Mouse (Mus musculus): ENCODE measurements around the gene Gng12. TPM values are rescaled to one million over a fixed set of nuclear protein-coding genes. Genes with fewer than 3 reads are reported as not detected.

Gene Gng12
- total and polyA plus RNA-seq, 2 experiments from 2014 or later: 43.3 to 60.1 TPM

DNA sequence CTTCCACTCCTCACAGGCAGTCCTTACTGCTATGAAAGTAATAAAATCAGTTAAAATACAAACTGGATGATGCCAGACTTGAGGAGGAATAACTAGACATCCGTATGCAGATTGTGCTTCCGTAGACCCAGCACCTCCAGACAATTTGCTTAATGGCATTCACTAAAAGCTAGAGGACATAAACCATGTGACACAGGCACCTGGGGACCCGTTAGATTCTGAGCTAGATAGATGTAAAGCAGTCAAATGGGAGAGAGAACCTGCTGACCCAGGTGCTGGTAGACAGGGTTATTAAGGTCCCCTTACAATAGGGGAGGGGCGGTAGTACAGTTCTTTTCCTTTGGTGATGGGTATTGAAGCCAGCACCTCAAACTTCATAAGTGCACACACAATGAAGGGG, 127.5 kb downstream of the Gng12 start:
- Histone ChIP-seq H3K4me3 (ENCODE audit: low read depth, low read length) (no peak overlapping the region), H3K27ac (ENCODE audit: low read depth, low read length) (no peak overlapping the region), H3K4me1 (ENCODE audit: insufficient read depth, low read length) (no peaks in the 10 kb centered on the region), H3K9ac (replicated peaks; ENCODE audit: low read length, poor library complexity, severe bottlenecking) (no peak overlapping the region), H3K36me3 (ENCODE audit: insufficient read depth, low read length) (no peaks in the 10 kb centered on the region), H3K9me3 (ENCODE audit: low read length) (no peaks in the 10 kb centered on the region), H3K4me2 (ENCODE audit: low read depth, low read length, poor library complexity, severe bottlenecking) (no peak overlapping the region), H3K27me3 (ENCODE audit: insufficient read depth, low read length) (no peaks in the 10 kb centered on the region)
- ATAC-seq (ENCODE audit: low FRiP score): no peak
- DNase-seq (ENCODE audit: low spot score): no peak
- no peak for TF ChIP-seq CTCF (IDR thresholded peaks at IDR 0.05)
- 83% methylated on average over 4 of the region's 4 CpGs for WGBS

DNA sequence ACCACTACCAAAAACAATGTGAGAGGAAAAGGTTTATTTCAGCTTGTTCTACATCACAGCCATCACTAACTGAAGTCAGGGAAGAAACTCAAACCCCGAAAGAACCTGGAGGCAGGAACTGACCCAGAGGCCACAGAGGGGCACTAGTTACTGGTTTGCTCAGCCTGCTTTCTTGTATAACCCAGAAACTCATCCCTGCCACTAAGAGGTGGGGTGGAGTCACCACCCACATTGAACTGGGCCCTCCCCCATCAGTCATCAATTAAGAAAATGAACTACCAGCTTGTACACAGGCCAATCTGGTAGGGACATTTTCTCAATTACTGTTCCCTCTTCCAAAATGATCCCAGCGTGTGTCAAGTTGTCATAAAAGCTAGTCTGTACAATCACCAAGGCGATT, 130.5 kb downstream of the Gng12 start:
- no peaks in the 10 kb centered on the region for H3K9me3 ChIP-seq (ENCODE audit: low read length)
- WGBS: 85% methylated on average over 3 of the region's 3 CpGs
- no peaks in the 10 kb centered on the region for H3K4me1 ChIP-seq (ENCODE audit: insufficient read depth, low read length)

DNA sequence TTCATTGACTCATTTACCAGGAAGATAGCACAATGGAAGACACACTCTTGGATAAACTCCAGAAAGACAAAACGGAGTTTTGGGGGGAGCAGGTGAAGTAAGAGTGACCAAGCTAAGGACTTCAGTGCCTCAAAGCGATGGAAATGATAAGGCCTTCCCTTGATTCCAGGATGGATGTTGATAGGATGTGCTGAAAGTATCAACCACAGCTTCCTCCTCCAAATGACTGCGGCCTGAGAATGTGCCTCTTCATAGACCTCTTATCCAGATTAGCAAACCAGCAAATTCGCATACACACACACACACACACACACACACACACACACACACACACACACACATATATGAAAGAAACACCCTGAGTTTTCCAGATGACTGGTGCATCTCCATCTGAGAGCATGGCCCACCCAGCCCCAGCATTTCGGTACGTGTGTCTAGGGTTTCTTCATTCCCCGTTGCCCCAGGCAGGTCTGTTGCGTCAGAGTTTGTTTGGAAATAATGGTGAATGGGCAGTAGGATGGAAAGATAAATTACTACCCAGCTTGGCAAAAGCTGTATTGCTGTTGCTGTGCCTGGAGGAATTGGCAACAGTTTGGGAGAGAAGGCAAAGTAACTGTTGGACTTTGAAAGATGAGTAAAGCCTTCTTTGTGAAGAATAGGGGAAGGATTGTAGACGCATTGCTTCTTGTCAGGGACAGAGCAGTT, 131.4 kb downstream of the Gng12 start:
- WGBS: 86% methylated on average over 9 of the region's 9 CpGs

More for the DNA sequence above, 130.5 kb downstream of the Gng12 start:
- ATAC-seq (ENCODE audit: low FRiP score) (no peak), DNase-seq (ENCODE audit: low spot score) (no peak)
- no peak overlapping the region for H3K4me2 ChIP-seq (ENCODE audit: low read depth, low read length, poor library complexity, severe bottlenecking)
- no peak for TF ChIP-seq CTCF (IDR thresholded peaks at IDR 0.05)
- H3K27me3 ChIP-seq (ENCODE audit: insufficient read depth, low read length): no peaks in the 10 kb centered on the region
- no peaks in the 10 kb centered on the region for H3K36me3 ChIP-seq (ENCODE audit: insufficient read depth, low read length)
- no peak overlapping the region for H3K9ac ChIP-seq (replicated peaks; ENCODE audit: low read length, poor library complexity, severe bottlenecking)
- H3K27ac ChIP-seq (ENCODE audit: low read depth, low read length): no peak overlapping the region
- H3K4me3 ChIP-seq (ENCODE audit: low read depth, low read length): no peak overlapping the region

DNA sequence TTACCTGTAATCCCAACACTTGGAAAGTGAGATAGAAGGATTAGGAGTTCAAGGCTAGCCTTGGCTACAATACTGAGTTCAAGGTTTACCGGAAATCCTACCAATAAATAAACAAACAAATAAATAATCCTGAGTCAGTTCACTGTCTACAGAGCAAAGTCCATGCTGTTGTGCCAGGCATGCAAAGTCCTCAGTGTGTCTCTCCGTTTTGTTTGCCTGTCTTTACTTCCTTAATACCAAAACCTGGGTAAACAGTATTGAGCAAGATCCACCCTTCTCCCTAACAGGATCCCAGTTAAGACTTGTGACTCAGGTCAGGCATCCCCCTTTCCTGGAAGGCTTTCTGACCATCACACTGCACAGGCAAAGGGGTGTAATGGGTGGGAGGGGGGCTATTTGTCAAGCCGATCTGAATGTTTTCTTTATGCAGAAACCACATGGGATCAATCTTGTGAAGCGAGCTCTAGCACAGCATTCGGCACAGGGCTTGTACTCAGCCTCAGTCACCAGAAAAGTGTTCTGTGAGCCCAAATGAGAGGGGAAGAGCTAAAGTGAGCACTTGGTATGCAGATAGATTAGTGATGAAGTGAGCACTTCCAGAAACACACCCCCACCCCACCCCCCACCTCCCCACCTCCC, 133.2 kb downstream of the Gng12 start:
- Histone ChIP-seq H3K36me3 (ENCODE audit: insufficient read depth, low read length) (no peaks in the 10 kb centered on the region), H3K27ac (ENCODE audit: low read depth, low read length) (no peak overlapping the region), H3K4me2 (ENCODE audit: low read depth, low read length, poor library complexity, severe bottlenecking) (no peak overlapping the region), H3K27me3 (ENCODE audit: insufficient read depth, low read length) (no peaks in the 10 kb centered on the region), H3K4me3 (ENCODE audit: low read depth, low read length) (no peak overlapping the region), H3K4me1 (ENCODE audit: insufficient read depth, low read length) (peaks cover under 1% of the 10 kb centered on the region; the same call in 1 of the 2 replicates), H3K9me3 (ENCODE audit: low read length) (no peaks in the 10 kb centered on the region), H3K9ac (replicated peaks; ENCODE audit: low read length, poor library complexity, severe bottlenecking) (no peak overlapping the region)
- no peak for DNase-seq (ENCODE audit: low spot score)
- no peak for ATAC-seq (ENCODE audit: low FRiP score)
- WGBS: 32% methylated on average over 5 of the region's 5 CpGs
- no peak for TF ChIP-seq CTCF (IDR thresholded peaks at IDR 0.05)

More for the DNA sequence above, 131.4 kb downstream of the Gng12 start:
- Histone ChIP-seq H3K27ac (ENCODE audit: low read depth, low read length) (no peak overlapping the region), H3K27me3 (ENCODE audit: insufficient read depth, low read length) (no peaks in the 10 kb centered on the region), H3K4me2 (ENCODE audit: low read depth, low read length, poor library complexity, severe bottlenecking) (no peak overlapping the region), H3K9me3 (ENCODE audit: low read length) (no peaks in the 10 kb centered on the region), H3K9ac (replicated peaks; ENCODE audit: low read length, poor library complexity, severe bottlenecking) (no peak overlapping the region), H3K36me3 (ENCODE audit: insufficient read depth, low read length) (no peaks in the 10 kb centered on the region), H3K4me1 (ENCODE audit: insufficient read depth, low read length) (no peaks in the 10 kb centered on the region), H3K4me3 (ENCODE audit: low read depth, low read length) (no peak overlapping the region)
- no peak for ATAC-seq (ENCODE audit: low FRiP score)
- DNase-seq (ENCODE audit: low spot score): no peak
- no peak for TF ChIP-seq CTCF (IDR thresholded peaks at IDR 0.05)

DNA sequence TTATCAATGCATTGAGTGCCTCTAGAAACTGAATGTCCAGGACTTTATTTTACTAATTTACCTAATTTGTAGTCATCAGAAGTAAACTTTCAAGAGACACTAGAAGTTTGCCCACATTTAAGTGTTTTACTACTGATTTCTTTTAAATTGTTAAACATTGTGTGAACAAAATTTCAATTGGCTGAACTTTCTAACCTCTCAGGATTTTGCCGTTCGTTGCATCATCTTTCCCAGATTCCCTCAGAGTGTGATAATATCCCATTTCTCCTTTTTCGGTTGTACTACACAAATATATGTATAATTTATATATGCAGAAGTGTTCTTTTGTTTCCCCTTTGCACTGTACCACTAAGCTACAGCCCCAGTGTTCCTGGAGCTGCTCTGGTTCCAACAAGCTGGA, 133.8 kb downstream of the Gng12 start:
- Histone ChIP-seq H3K36me3 (ENCODE audit: insufficient read depth, low read length) (no peaks in the 10 kb centered on the region), H3K9ac (replicated peaks; ENCODE audit: low read length, poor library complexity, severe bottlenecking) (no peak overlapping the region), H3K27ac (ENCODE audit: low read depth, low read length) (no peak overlapping the region), H3K4me1 (ENCODE audit: insufficient read depth, low read length) (peaks cover 5% of the 10 kb centered on the region; the same call in 1 of the 2 replicates), H3K4me2 (ENCODE audit: low read depth, low read length, poor library complexity, severe bottlenecking) (no peak overlapping the region), H3K27me3 (ENCODE audit: insufficient read depth, low read length) (no peaks in the 10 kb centered on the region), H3K9me3 (ENCODE audit: low read length) (no peaks in the 10 kb centered on the region), H3K4me3 (ENCODE audit: low read depth, low read length) (no peak overlapping the region)
- ATAC-seq (ENCODE audit: low FRiP score) (no peak), DNase-seq (ENCODE audit: low spot score) (no peak)
- 20% methylated on average over 3 of the region's 3 CpGs for WGBS
- no peak for TF ChIP-seq CTCF (IDR thresholded peaks at IDR 0.05)

DNA sequence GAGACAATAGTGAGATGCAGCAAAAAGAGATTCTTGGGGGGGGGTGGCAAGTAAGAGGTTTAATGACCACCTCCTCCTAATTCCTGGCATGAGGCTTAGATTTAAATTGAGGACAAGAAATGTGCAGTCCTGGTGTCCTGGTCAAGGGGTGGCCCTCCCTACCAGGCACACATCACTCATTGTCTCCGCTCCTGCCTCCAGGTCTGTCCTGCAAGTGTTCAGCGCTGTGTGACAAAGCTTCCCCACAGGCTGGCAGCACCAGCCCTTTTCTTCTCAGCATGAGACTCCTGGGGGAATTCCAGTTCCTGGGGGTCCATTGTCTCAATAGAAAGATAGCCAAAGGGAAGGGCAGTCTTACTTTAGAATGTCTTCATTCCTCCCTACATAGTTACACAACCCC, 134.2 kb downstream of the Gng12 start:
- H3K4me3 ChIP-seq (ENCODE audit: low read depth, low read length): no peak overlapping the region
- no peak for TF ChIP-seq CTCF (IDR thresholded peaks at IDR 0.05)
- H3K27ac ChIP-seq (ENCODE audit: low read depth, low read length): no peak overlapping the region
- no peak overlapping the region for H3K4me2 ChIP-seq (ENCODE audit: low read depth, low read length, poor library complexity, severe bottlenecking)
- H3K9me3 ChIP-seq (ENCODE audit: low read length): no peaks in the 10 kb centered on the region
- peaks cover 5% of the 10 kb centered on the region; the same call in 1 of the 2 replicates for H3K4me1 ChIP-seq (ENCODE audit: insufficient read depth, low read length)
- no peaks in the 10 kb centered on the region for H3K27me3 ChIP-seq (ENCODE audit: insufficient read depth, low read length)
- H3K9ac ChIP-seq (replicated peaks; ENCODE audit: low read length, poor library complexity, severe bottlenecking): no peak overlapping the region
- H3K36me3 ChIP-seq (ENCODE audit: insufficient read depth, low read length): no peaks in the 10 kb centered on the region
- 19% methylated on average over 2 of the region's 2 CpGs for WGBS
- no peak for DNase-seq (ENCODE audit: low spot score)
- no peak for ATAC-seq (ENCODE audit: low FRiP score)
